Mouse (Mus musculus) stomach, embryonic 16.5 days (tissue): Measurements from ENCODE around the gene Rnf185. TPM values are rescaled to one million over a fixed set of nuclear protein-coding genes. Genes with fewer than 3 reads are reported as not detected.
A peak's percentile ranks its signal among the peaks of the same experiment; 100 is the strongest.

Experiments
- ATAC-seq: fragments of 200-750 bp; cut with Nextera tagmentation; 2 replicates; pipeline ENCODE4 v1.8.0; 2017; ENCODE audit warnings: moderate number of reproducible peaks, moderate TSS enrichment; ENCODE audit not compliant: insufficient read depth, low FRiP score
- H3K27ac ChIP-seq: fragments of 300-500 bp; sonication (generic); 2 replicates; pipeline ENCODE4 v1.5.1; 2014; ENCODE audit warnings: low read length
- H3K27me3 ChIP-seq: fragments of 300-500 bp; sonication (generic); 2 replicates; pipeline ENCODE4 v1.6.1; 2014; ENCODE audit warnings: low read length, control low read depth, mixed read lengths; ENCODE audit not compliant: control insufficient read depth, insufficient read depth
- H3K36me3 ChIP-seq: fragments of 300-500 bp; sonication (generic); 2 replicates; pipeline ENCODE4 v1.6.1; 2014; ENCODE audit warnings: low read length; ENCODE audit not compliant: control insufficient read depth, insufficient read depth
- H3K4me1 ChIP-seq: fragments of 300-500 bp; sonication (generic); 2 replicates; pipeline ENCODE4 v1.6.1; 2014; ENCODE audit warnings: low read length, control low read depth, mixed read lengths; ENCODE audit not compliant: control insufficient read depth, insufficient read depth
- H3K4me2 ChIP-seq: fragments of 300-500 bp; sonication (generic); 2 replicates; pipeline ENCODE4 v1.6.1; 2014; ENCODE audit warnings: low read depth, low read length, mixed read lengths
- H3K4me3 ChIP-seq: fragments of 300-500 bp; sonication (generic); replicated peaks from 2 replicates; pipeline ENCODE4 v1.5.1; 2014; ENCODE audit warnings: mild to moderate bottlenecking, low read length
- H3K9ac ChIP-seq: fragments of 300-500 bp; sonication (generic); 2 replicates; pipeline ENCODE4 v1.6.1; 2014; ENCODE audit warnings: low read length
- H3K9me3 ChIP-seq: fragments of 300-500 bp; sonication (generic); replicated peaks from 2 replicates; pipeline ENCODE4 v1.6.1; 2016; ENCODE audit warnings: low read length, control low read depth; ENCODE audit not compliant: control insufficient read depth
- WGBS: fragments of 180-500 bp; shearing (Covaris S2); extraction: QIAGEN DNeasy Blood & Tissue Kit; methylation state at CpG from one replicate; pipeline ENCODE4 v1.1.7; 2014; 5-methylcytosine and 5-hydroxymethylcytosine counted together
- polyA plus RNA-seq: library from polyadenylated mRNA; unstranded; fragments of >200 nt; fragmentation: Nextera tagmentation; extraction: Ambion mirVana; gene quantifications from 2 replicates; pipeline ENCODE4 v1.2.1, GENCODE M21; 2015

Gene Rnf185
- polyA plus RNA-seq, 1 experiment from 2014 or later = 30.7 TPM

- Histone ChIP-seq H3K9me3 (no peaks in the 10 kb centered on the region), H3K4me1 (peaks cover 6% of the 10 kb centered on the region), H3K27me3 (no peaks in the 10 kb centered on the region), H3K4me2 (no peak overlapping the region), H3K9ac (no peak overlapping the region), H3K27ac (no peak overlapping the region), H3K36me3 (no peaks in the 10 kb centered on the region), H3K4me3 (no peak overlapping the region)
- WGBS = 68% methylated on average over 4 of the region's 4 CpGs
- peak; percentile 89 for ATAC-seq
These were observed 72.7 kb downstream of the Rnf185 start for GRCm38 (mm10) chr11:3379427-3379826.

- peak overlapping the region; percentile 64; the same call in 1 of the 2 replicates for H3K27ac ChIP-seq
- H3K9me3 ChIP-seq = no peaks in the 10 kb centered on the region
- no peak for ATAC-seq
- H3K27me3 ChIP-seq = no peaks in the 10 kb centered on the region
- WGBS = 58% methylated on average over 12 of the region's 12 CpGs
- no peak overlapping the region for H3K4me3 ChIP-seq
- peak overlapping the region; percentile 27 for H3K4me2 ChIP-seq
- H3K9ac ChIP-seq = peak overlapping the region; percentile 2; the same call in 1 of the 2 replicates
- no peaks in the 10 kb centered on the region for H3K36me3 ChIP-seq
- peaks cover 36% of the 10 kb centered on the region for H3K4me1 ChIP-seq
These were observed 77.4 kb downstream of the Rnf185 start for GRCm38 (mm10) chr11:3374741-3375140.

- Histone ChIP-seq H3K27ac (peak overlapping the region; percentile 64), H3K27me3 (no peaks in the 10 kb centered on the region), H3K9me3 (no peaks in the 10 kb centered on the region), H3K4me3 (no peak overlapping the region), H3K4me1 (peaks cover 39% of the 10 kb centered on the region), H3K9ac (peak overlapping the region; percentile 16; the same call in 1 of the 2 replicates), H3K36me3 (no peaks in the 10 kb centered on the region), H3K4me2 (peak overlapping the region; percentile 27)
- 25% methylated on average over 7 of the region's 7 CpGs for WGBS
- peak; percentile 24; the same call in 1 of the 2 replicates for ATAC-seq
These were observed 77.9 kb downstream of the Rnf185 start for GRCm38 (mm10) chr11:3374293-3374645.

GRCm38 (mm10) chr11:3373591-3374292 lies 78.4 kb downstream of the Rnf185 start:
- Histone ChIP-seq H3K4me3 (no peak overlapping the region), H3K36me3 (no peaks in the 10 kb centered on the region), H3K9me3 (no peaks in the 10 kb centered on the region), H3K27me3 (no peaks in the 10 kb centered on the region), H3K27ac (peak overlapping the region; percentile 64), H3K9ac (0 out of 2 replicates have a peak overlapping the region, but pooled peaks have one; percentile 16), H3K4me2 (peak overlapping the region; percentile 27), H3K4me1 (peaks cover 39% of the 10 kb centered on the region)
- ATAC-seq = peak; percentile 1; the same call in 1 of the 2 replicates
- 37% methylated on average over 7 of the region's 7 CpGs for WGBS

GRCm38 (mm10) chr11:3371599-3372295 lies 80.4 kb downstream of the Rnf185 start:
- ATAC-seq = no peak; the same call in 1 of the 2 replicates
- Histone ChIP-seq H3K9ac (peak overlapping the region; percentile 77), H3K9me3 (no peaks in the 10 kb centered on the region), H3K27me3 (no peaks in the 10 kb centered on the region), H3K4me3 (peak overlapping the region; percentile 61), H3K4me1 (peaks cover 43% of the 10 kb centered on the region), H3K4me2 (peak overlapping the region; percentile 92), H3K27ac (peak overlapping the region; percentile 65), H3K36me3 (no peaks in the 10 kb centered on the region)
- WGBS = 22% methylated on average over 7 of the region's 7 CpGs

- Histone ChIP-seq H3K36me3 (no peaks in the 10 kb centered on the region), H3K9ac (peak overlapping the region; percentile 77), H3K9me3 (no peaks in the 10 kb centered on the region), H3K27ac (peak overlapping the region; percentile 90), H3K4me1 (peaks cover 43% of the 10 kb centered on the region), H3K4me2 (peak overlapping the region; percentile 92), H3K27me3 (no peaks in the 10 kb centered on the region), H3K4me3 (peak overlapping the region; percentile 61)
- 4% methylated on average over 27 of the region's 27 CpGs for WGBS
- peak; percentile 89 for ATAC-seq
These were observed 81.1 kb downstream of the Rnf185 start for GRCm38 (mm10) chr11:3370928-3371598.

- WGBS = 61% methylated on average over 2 of the region's 2 CpGs
- H3K9me3 ChIP-seq = no peaks in the 10 kb centered on the region
- H3K4me1 ChIP-seq = peaks cover 43% of the 10 kb centered on the region
- H3K4me3 ChIP-seq = peak overlapping the region; percentile 61
- no peaks in the 10 kb centered on the region for H3K27me3 ChIP-seq
- no peak for ATAC-seq
- H3K4me2 ChIP-seq = peak overlapping the region; percentile 92
- H3K27ac ChIP-seq = peak overlapping the region; percentile 90
- H3K36me3 ChIP-seq = no peaks in the 10 kb centered on the region
- peak overlapping the region; percentile 77 for H3K9ac ChIP-seq
These were observed 82.0 kb downstream of the Rnf185 start for GRCm38 (mm10) chr11:3370162-3370561.

GRCm38 (mm10) chr11:3369449-3369848 lies 82.7 kb downstream of the Rnf185 start:
- H3K4me1 ChIP-seq = peaks cover 37% of the 10 kb centered on the region
- no peaks in the 10 kb centered on the region for H3K36me3 ChIP-seq
- no peaks in the 10 kb centered on the region for H3K9me3 ChIP-seq
- H3K27ac ChIP-seq = peak overlapping the region; percentile 90
- ATAC-seq = no peak
- H3K9ac ChIP-seq = peak overlapping the region; percentile 77
- WGBS = 72% methylated on average over 5 of the region's 5 CpGs
- no peaks in the 10 kb centered on the region for H3K27me3 ChIP-seq
- peak overlapping the region; percentile 92 for H3K4me2 ChIP-seq
- peak overlapping the region; percentile 61 for H3K4me3 ChIP-seq
